Mouse (Mus musculus) heart, embryonic 16.5 days (tissue): ENCODE data around the gene Jkamp. TPM values are rescaled to one million over a fixed set of nuclear protein-coding genes. Genes with fewer than 3 reads are reported as not detected.

Experiments
- ATAC-seq: fragments of 200-750 bp; cut with Nextera tagmentation; replicated peaks from 2 replicates; pipeline ENCODE4 v1.8.0; 2017; ENCODE audit warnings: moderate number of reproducible peaks; ENCODE audit not compliant: insufficient read depth, low FRiP score; ENCODE audit errors: extremely low read depth
- H3K27ac ChIP-seq: fragments of 300-500 bp; sonication (generic); 2 replicates; pipeline ENCODE4 v1.5.1; 2014; ENCODE audit warnings: mild to moderate bottlenecking, low read length, control low read depth, moderate library complexity
- H3K27me3 ChIP-seq: fragments of 300-500 bp; sonication (generic); 2 replicates; pipeline ENCODE4 v1.6.1; 2014; ENCODE audit warnings: low read length, mixed read lengths; ENCODE audit not compliant: control insufficient read depth, insufficient read depth
- H3K36me3 ChIP-seq: fragments of 300-500 bp; sonication (generic); 2 replicates; pipeline ENCODE4 v1.6.1; 2014; ENCODE audit not compliant: control insufficient read depth, insufficient read depth
- H3K4me1 ChIP-seq: fragments of 300-500 bp; sonication (generic); 2 replicates; pipeline ENCODE4 v1.6.1; 2014; ENCODE audit warnings: low read length, mixed read lengths; ENCODE audit not compliant: control insufficient read depth, insufficient read depth
- H3K4me2 ChIP-seq: fragments of 300-500 bp; sonication (generic); 2 replicates; pipeline ENCODE4 v1.6.1; 2014; ENCODE audit warnings: low read depth, mild to moderate bottlenecking, control low read depth, low read length
- H3K4me3 ChIP-seq: fragments of 300-500 bp; sonication (generic); 2 replicates; pipeline ENCODE4 v1.5.1; 2014; ENCODE audit warnings: mild to moderate bottlenecking, control low read depth, low read length
- H3K9ac ChIP-seq: fragments of 300-500 bp; sonication (generic); 2 replicates; pipeline ENCODE4 v1.6.1; 2014; ENCODE audit warnings: low read length, control low read depth
- H3K9me3 ChIP-seq: fragments of 300-500 bp; sonication (generic); replicated peaks from 2 replicates; pipeline ENCODE4 v1.6.1; 2016; ENCODE audit warnings: low read length; ENCODE audit not compliant: control insufficient read depth
- whole genome bisulfite sequencing: fragments of 180-500 bp; shearing (Covaris S2); extraction: QIAGEN DNeasy Blood & Tissue Kit; methylation state at CpG from one replicate; pipeline ENCODE4 v1.1.7; 2014; 5-methylcytosine and 5-hydroxymethylcytosine counted together
- microRNA-seq: library from miRNA; unstranded; fragments of <30 nt; microRNA quantifications from one replicate; pipeline ENCODE4, GENCODE M21; 2017
- polyA plus RNA-seq: library from polyadenylated mRNA; unstranded; fragments of >200 nt; fragmentation: Nextera tagmentation; extraction: Ambion mirVana; gene quantifications from 2 replicates; pipeline ENCODE4 v1.2.1, GENCODE M21; 2015

Gene Jkamp
- polyA plus RNA-seq, 1 experiment from 2014 or later = 77.9 TPM

- H3K27me3 ChIP-seq = no peaks in the 10 kb centered on the region
- 0 out of 2 replicates have a peak overlapping the region, but pooled peaks have one; percentile 34 for H3K9ac ChIP-seq
- no peak for ATAC-seq
- H3K9me3 ChIP-seq = no peaks in the 10 kb centered on the region
- H3K4me3 ChIP-seq = peak overlapping the region; percentile 13
- 17% methylated on average over 14 of the region's 14 CpGs for WGBS
- H3K4me1 ChIP-seq = no peaks in the 10 kb centered on the region
- peaks cover 12% of the 10 kb centered on the region for H3K36me3 ChIP-seq
- H3K27ac ChIP-seq = no peak overlapping the region
- H3K4me2 ChIP-seq = peak overlapping the region; percentile 47
These were observed 19.3 kb downstream of the Jkamp start for GRCm38 (mm10) chr12:72104525-72105281.

- Histone ChIP-seq H3K27ac (no peak overlapping the region), H3K27me3 (no peaks in the 10 kb centered on the region), H3K4me2 (no peak overlapping the region), H3K36me3 (no peaks in the 10 kb centered on the region), H3K4me3 (no peak overlapping the region), H3K4me1 (no peaks in the 10 kb centered on the region), H3K9ac (no peak overlapping the region), H3K9me3 (no peaks in the 10 kb centered on the region)
- ATAC-seq = no peak
- 63% methylated on average over 6 of the region's 6 CpGs for WGBS
These were observed 29.7 kb downstream of the Jkamp start for GRCm38 (mm10) chr12:72115126-72115525.

GRCm38 (mm10) chr12:72115686-72116345 is 30.4 kb downstream of the Jkamp start:
- Histone ChIP-seq H3K9ac (no peak overlapping the region), H3K4me1 (no peaks in the 10 kb centered on the region)

DNA sequence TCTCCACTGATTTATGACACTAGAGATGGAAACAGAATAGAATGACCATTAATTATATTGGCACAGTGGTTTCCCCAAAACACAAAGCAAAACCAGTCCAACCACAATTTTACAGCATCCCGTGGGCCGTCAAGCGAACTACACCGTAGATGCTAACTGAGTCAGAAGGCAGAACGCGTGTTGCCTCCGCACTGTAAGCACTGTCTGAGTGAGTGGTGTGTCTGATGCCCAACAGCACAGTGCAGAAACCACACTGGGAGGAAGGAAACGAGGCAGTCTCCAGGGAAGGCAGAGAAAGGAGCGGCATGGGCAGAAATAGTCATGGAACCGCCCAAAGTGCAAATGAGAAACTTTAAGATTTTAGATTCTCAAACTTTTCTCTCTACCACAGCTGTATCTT is 43.8 kb downstream of the Jkamp start:
- no peak overlapping the region for H3K4me2 ChIP-seq
- WGBS = 87% methylated on average over 10 of the region's 10 CpGs
- no peak for ATAC-seq
- H3K36me3 ChIP-seq = no peaks in the 10 kb centered on the region
- no peak overlapping the region for H3K4me3 ChIP-seq
- no peak overlapping the region for H3K27ac ChIP-seq
- no peaks in the 10 kb centered on the region for H3K27me3 ChIP-seq
- H3K9me3 ChIP-seq = peaks cover 4% of the 10 kb centered on the region
- H3K4me1 ChIP-seq = no peaks in the 10 kb centered on the region
- H3K9ac ChIP-seq = no peak overlapping the region

More at GRCm38 (mm10) chr12:72115686-72116345, 30.4 kb downstream of the Jkamp start:
- H3K27me3 ChIP-seq = no peaks in the 10 kb centered on the region
- ATAC-seq = no peak
- no peak overlapping the region for H3K4me3 ChIP-seq
- H3K9me3 ChIP-seq = no peaks in the 10 kb centered on the region
- 68% methylated on average over 22 of the region's 23 CpGs for WGBS
- no peak overlapping the region for H3K4me2 ChIP-seq
- H3K36me3 ChIP-seq = no peaks in the 10 kb centered on the region
- H3K27ac ChIP-seq = no peak overlapping the region

GRCm38 (mm10) chr12:72150786-72151185 is 65.4 kb downstream of the Jkamp start:
- no peaks in the 10 kb centered on the region for H3K36me3 ChIP-seq
- WGBS = 79% methylated on average over 4 of the region's 4 CpGs
- no peaks in the 10 kb centered on the region for H3K4me1 ChIP-seq
- ATAC-seq = no peak
- H3K9ac ChIP-seq = no peak overlapping the region
- H3K9me3 ChIP-seq = no peaks in the 10 kb centered on the region
- no peak overlapping the region for H3K4me3 ChIP-seq
- H3K27ac ChIP-seq = no peak overlapping the region
- H3K4me2 ChIP-seq = no peak overlapping the region
- no peaks in the 10 kb centered on the region for H3K27me3 ChIP-seq

Small RNA genes lying within 50 kb of the gene (microRNA-seq; reads per million reads assigned to microRNA genes)
- gene Gm24466 = not detected

Other genes starting within 250 kb of the Jkamp start
- 0.42 and 0.53 TPM in 2 replicates for gene Gpr135, start 14.5 kb upstream of the Jkamp start, polyA plus RNA-seq
- gene L3hypdh, start 150 bp upstream of the Jkamp start, polyA plus RNA-seq = 19.6 and 21.4 TPM in 2 replicates
- gene Ccdc175, start 99.4 kb downstream of the Jkamp start, polyA plus RNA-seq = not detected in 2 replicates